Mouse (Mus musculus) cerebellum, adult (tissue): ENCODE data around the gene Coq7.

Experiments used
- ATAC-seq: cut with Nextera tagmentation; 2 replicates; pipeline ENCODE4 v1.9.2; 2017; ENCODE audit warnings: mild to moderate bottlenecking, moderate library complexity, mixed read lengths; ENCODE audit not compliant: insufficient number of reproducible peaks, low FRiP score, low TSS enrichment

Gene Coq7

GRCm38 (mm10) chr7:118464432-118464831 lies 68.7 kb downstream of the Coq7 start:
- ATAC-seq, result no peak

DNA sequence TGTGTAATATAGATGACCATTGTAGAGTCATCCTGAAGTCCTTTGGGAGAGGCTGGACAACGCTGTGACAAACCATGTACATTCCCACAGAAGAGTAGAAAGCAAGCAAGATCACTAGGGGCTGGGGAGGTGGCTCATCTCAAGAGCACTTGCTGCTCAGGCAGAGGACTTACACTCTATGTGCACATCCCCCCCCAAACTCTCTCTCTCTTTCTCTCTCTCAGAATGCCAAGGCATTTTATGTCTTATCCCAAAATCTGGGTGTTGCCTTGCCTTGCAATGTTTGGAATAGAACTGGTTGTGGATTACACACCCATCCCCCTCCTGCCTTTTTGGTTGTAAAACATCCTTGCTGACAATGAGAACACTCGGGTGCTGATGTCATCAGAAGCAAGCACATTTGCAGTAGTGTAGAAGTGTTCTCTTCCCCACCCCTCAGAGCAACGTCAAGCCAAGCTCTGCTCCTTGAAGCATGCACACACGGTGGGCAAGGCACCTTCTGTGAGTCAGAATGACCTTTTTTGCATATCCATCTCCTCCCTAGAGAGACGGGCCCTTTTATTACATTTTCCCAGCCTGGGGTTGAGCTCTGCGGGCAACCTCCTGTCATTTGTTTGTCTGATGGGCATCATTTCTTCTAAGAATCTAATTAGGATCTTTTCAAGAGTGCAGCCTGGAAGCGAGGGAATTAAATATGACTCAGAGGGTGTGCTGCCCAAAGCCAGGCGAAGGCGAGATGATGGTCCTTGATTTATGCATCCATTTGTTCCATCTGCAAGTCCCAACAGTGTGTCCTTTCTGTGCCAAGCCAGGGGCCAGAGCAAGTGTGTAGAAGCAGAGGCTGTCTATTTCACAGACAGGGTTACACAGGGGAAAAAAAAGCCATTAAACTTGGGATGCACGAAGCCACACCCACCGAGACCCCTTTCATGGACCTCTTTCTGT lies 70.1 kb downstream of the Coq7 start:
- no peak for ATAC-seq

DNA sequence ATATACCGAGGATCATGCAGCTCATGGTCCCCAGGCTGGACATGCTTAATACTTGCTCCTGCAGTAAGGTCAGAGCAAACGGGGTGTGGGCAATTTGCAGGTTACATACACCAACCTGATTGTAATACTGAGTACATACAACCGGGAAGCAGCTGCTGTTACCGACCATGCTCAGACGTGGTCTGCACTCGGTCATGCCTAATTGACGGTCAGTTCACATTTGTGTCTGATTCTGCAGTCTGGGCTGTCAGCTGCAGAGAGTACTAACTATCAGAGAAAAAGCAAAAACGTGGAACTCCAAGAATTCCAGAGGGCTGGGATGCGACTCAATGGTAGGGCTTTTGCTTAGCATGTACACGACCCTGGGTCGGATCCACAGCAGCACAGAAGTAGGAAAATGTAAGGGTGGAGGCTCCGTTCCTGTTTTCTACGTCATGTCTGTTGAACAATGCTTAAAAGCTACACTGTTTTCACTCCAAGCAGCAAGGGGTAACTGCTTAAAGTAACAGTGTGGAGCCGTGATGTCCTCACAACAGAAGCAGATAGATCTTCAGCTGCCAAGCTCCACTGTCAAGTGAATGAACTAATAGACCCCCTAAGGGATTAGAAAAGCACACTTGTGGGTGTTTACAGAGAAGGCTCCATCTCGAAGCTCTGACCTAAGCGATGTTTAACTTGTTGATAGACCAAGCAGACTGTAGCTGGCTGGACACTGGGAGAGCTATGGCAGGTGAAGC lies 71.6 kb downstream of the Coq7 start:
- no peak for ATAC-seq
